In genomic region chr9:67024889-67025692, GRCm38 (mm10) we compare ENCODE assay signal across 10 mouse cellular contexts. TPM values are rescaled to one million over a fixed set of nuclear protein-coding genes. Genes with fewer than 3 reads are reported as not detected.
A peak's percentile ranks its signal among the peaks of the same experiment; 100 is the strongest.
DNase-seq lines count a peak whose midpoint lies in the region; ATAC-seq and TF ChIP-seq lines count a peak whose summit lies in the region.
"Had no signal": no experiment of that assay in that cellular context is flagged by ENCODE, and none has a peak within 500 bp of the region (broad histone marks: within the 10 kb centered on the region; RNA-seq: fewer than 3 reads in every experiment).

No protein-coding gene starts in this region.

- peak; percentile 21; the same call in 1 of the 2 replicates for ATAC-seq in lung, embryonic 16.5 days (ENCODE audit: low read depth)
- peak; percentile 94 for ATAC-seq in erythroid progenitor cell, adult 5-6 weeks (replicated peaks; ENCODE audit: low FRiP score, poor library complexity, severe bottlenecking)
- peak; percentile 97 for ATAC-seq in liver, embryonic 12.5 days
- peak; percentile 75 for ATAC-seq in stomach, postnatal 0 days (ENCODE audit: low FRiP score, low TSS enrichment)
- ATAC-seq in midbrain, postnatal 0 days (ENCODE audit: low FRiP score): no peak

- H3K4me3 ChIP-seq in lung, embryonic 16.5 days (ENCODE audit: low read length): no peak overlapping the region
- H3K4me3 ChIP-seq in liver, embryonic 12.5 days: peak overlapping the region; percentile 22; the same call in 1 of the 2 replicates
- H3K4me3 ChIP-seq in stomach, postnatal 0 days (ENCODE audit: low read depth, low read length): no peak overlapping the region
- no peak overlapping the region for H3K4me3 ChIP-seq in midbrain, postnatal 0 days (ENCODE audit: low read depth, low read length)
- H3K4me3 ChIP-seq: midbrain, embryonic 12.5 days had no signal

- no peaks in the 10 kb centered on the region for H3K27me3 ChIP-seq in lung, embryonic 16.5 days (ENCODE audit: control insufficient read depth, insufficient read depth, low read depth, low read length)
- H3K27me3 ChIP-seq in liver, embryonic 12.5 days (replicated peaks): no peaks in the 10 kb centered on the region
- no peaks in the 10 kb centered on the region for H3K27me3 ChIP-seq in stomach, postnatal 0 days (ENCODE audit: control insufficient read depth, insufficient read depth, low read length)
- H3K27me3 ChIP-seq in midbrain, postnatal 0 days (ENCODE audit: insufficient read depth, low read length): no peaks in the 10 kb centered on the region
- H3K27me3 ChIP-seq: midbrain, embryonic 12.5 days had no signal

- no peak for TF ChIP-seq EP300 in stomach, postnatal 0 days (optimal IDR thresholded peaks at IDR 0.05)

- no peak for DNase-seq in lung, postnatal 25 days (ENCODE audit: low spot score)
- no peak for DNase-seq in stomach, postnatal 0 days (ENCODE audit: low spot score)
- DNase-seq in frontal cortex, adult 2 months (ENCODE audit: extremely low spot score in 1 of 2, low spot score in 1 of 2): no peak
- DNase-seq in testis, postnatal 14 days (ENCODE audit: low spot score): no peak
- DNase-seq in midbrain, postnatal 0 days (ENCODE audit: low spot score): no peak
- DNase-seq: thymus, postnatal 14 days had no signal

- no peak overlapping the region for H3K9ac ChIP-seq in lung, embryonic 16.5 days (ENCODE audit: low read length)
- H3K9ac ChIP-seq in liver, embryonic 12.5 days: peak overlapping the region; percentile 66
- no peak overlapping the region for H3K9ac ChIP-seq in stomach, postnatal 0 days (ENCODE audit: low read length)
- no peak overlapping the region for H3K9ac ChIP-seq in midbrain, postnatal 0 days (replicated peaks; ENCODE audit: low read length, poor library complexity, severe bottlenecking)
- H3K9ac ChIP-seq: midbrain, embryonic 12.5 days had no signal

- H3K4me2 ChIP-seq in lung, embryonic 16.5 days (ENCODE audit: low read depth, low read length): no peak overlapping the region
- peak overlapping the region; percentile 69 for H3K4me2 ChIP-seq in liver, embryonic 12.5 days
- no peak overlapping the region for H3K4me2 ChIP-seq in stomach, postnatal 0 days (replicated peaks; ENCODE audit: low read depth)
- no peak overlapping the region for H3K4me2 ChIP-seq in midbrain, postnatal 0 days (ENCODE audit: low read depth, low read length, poor library complexity, severe bottlenecking)
- H3K4me2 ChIP-seq: midbrain, embryonic 12.5 days had no signal

- no peak for TF ChIP-seq CTCF in stomach, postnatal 0 days (IDR thresholded peaks at IDR 0.05; ENCODE audit: low read depth)
- no peak for TF ChIP-seq CTCF in midbrain, postnatal 0 days (IDR thresholded peaks at IDR 0.05)

- WGBS in lung, embryonic 16.5 days: 49% methylated on average over 17 of the region's 17 CpGs
- 24% methylated on average over 17 of the region's 17 CpGs for WGBS in liver, embryonic 12.5 days (ENCODE audit: insufficient replicate concordance)
- 59% methylated on average over 17 of the region's 17 CpGs for WGBS in stomach, postnatal 0 days
- WGBS in midbrain, postnatal 0 days: 93% methylated on average over 17 of the region's 17 CpGs

- no peaks in the 10 kb centered on the region for H3K9me3 ChIP-seq in lung, embryonic 16.5 days (ENCODE audit: control insufficient read depth, low read length)
- H3K9me3 ChIP-seq in liver, embryonic 12.5 days (replicated peaks): no peaks in the 10 kb centered on the region
- no peaks in the 10 kb centered on the region for H3K9me3 ChIP-seq in stomach, postnatal 0 days (ENCODE audit: control insufficient read depth, low read length)
- H3K9me3 ChIP-seq in midbrain, postnatal 0 days (ENCODE audit: low read length): no peaks in the 10 kb centered on the region
- H3K9me3 ChIP-seq: midbrain, embryonic 12.5 days had no signal

- peaks cover 44% of the 10 kb centered on the region for H3K36me3 ChIP-seq in lung, embryonic 16.5 days (ENCODE audit: control insufficient read depth, insufficient read depth, low read length)
- peaks cover 93% of the 10 kb centered on the region for H3K36me3 ChIP-seq in liver, embryonic 12.5 days
- H3K36me3 ChIP-seq in stomach, postnatal 0 days (ENCODE audit: control insufficient read depth, insufficient read depth, low read length): peaks cover 40% of the 10 kb centered on the region
- peaks cover 48% of the 10 kb centered on the region for H3K36me3 ChIP-seq in midbrain, postnatal 0 days (ENCODE audit: insufficient read depth, low read length)

- H3K4me1 ChIP-seq in lung, embryonic 16.5 days (replicated peaks; ENCODE audit: control insufficient read depth, insufficient read depth, low read length): peaks cover 12% of the 10 kb centered on the region
- H3K4me1 ChIP-seq in liver, embryonic 12.5 days: peaks cover 62% of the 10 kb centered on the region
- H3K4me1 ChIP-seq in stomach, postnatal 0 days (replicated peaks; ENCODE audit: control insufficient read depth, insufficient read depth): no peaks in the 10 kb centered on the region; the same call in 1 of the 2 replicates
- no peaks in the 10 kb centered on the region for H3K4me1 ChIP-seq in midbrain, postnatal 0 days (ENCODE audit: insufficient read depth, low read length)
- H3K4me1 ChIP-seq: midbrain, embryonic 12.5 days had no signal

- H3K27ac ChIP-seq in lung, embryonic 16.5 days (ENCODE audit: low read length): no peak overlapping the region
- peak overlapping the region; percentile 95 for H3K27ac ChIP-seq in liver, embryonic 12.5 days
- no peak overlapping the region for H3K27ac ChIP-seq in stomach, postnatal 0 days (replicated peaks)
- no peak overlapping the region for H3K27ac ChIP-seq in midbrain, postnatal 0 days (ENCODE audit: low read depth, low read length)
- H3K27ac ChIP-seq: midbrain, embryonic 12.5 days had no signal

RNA-seq across cellular contexts. Expression of gene Tpm1, which starts 24.1 kb away (rescaled TPM):
- polyA plus RNA-seq in lung, embryonic 16.5 days (2015; fragmentation: Nextera tagmentation; extraction: Ambion mirVana): 758 and 782 TPM in 2 replicates
- total RNA-seq in erythroid progenitor cell, adult 5-6 weeks (2015; ENCODE audit: low replicate concordance): 53.7 and 60.2 TPM in 2 replicates
- total RNA-seq in erythroid progenitor cell, adult 5-6 weeks (2017; ENCODE audit: low replicate concordance): 68.7 and 75.5 TPM in 2 replicates
- polyA plus RNA-seq in liver, embryonic 12.5 days (2016; fragmentation: Nextera tagmentation; extraction: Ambion mirVana): 214 and 225 TPM in 2 replicates
- polyA plus RNA-seq in stomach, postnatal 0 days (2015; fragmentation: Nextera tagmentation; extraction: Ambion mirVana): 1,738 and 2,538 TPM in 2 replicates
- polyA plus RNA-seq in frontal cortex, adult 2 months (2012; rRNA removed): 265 and 280 TPM in 2 replicates
- total RNA-seq in midbrain, postnatal 0 days (2014; rRNA removed): 124 and 147 TPM in 2 replicates
- polyA plus RNA-seq in midbrain, postnatal 0 days (2015; fragmentation: Nextera tagmentation; extraction: Ambion mirVana): 162 and 177 TPM in 2 replicates

RNA-seq across cellular contexts. Expression of gene Lactb, which starts 49.8 kb away (rescaled TPM):
- polyA plus RNA-seq in lung, embryonic 16.5 days (2015; fragmentation: Nextera tagmentation; extraction: Ambion mirVana): 6.0 and 7.0 TPM in 2 replicates
- 8.8 and 18.7 TPM in 2 replicates for total RNA-seq in erythroid progenitor cell, adult 5-6 weeks (2015; ENCODE audit: low replicate concordance)
- total RNA-seq in erythroid progenitor cell, adult 5-6 weeks (2017; ENCODE audit: low replicate concordance): 7.7 and 12.5 TPM in 2 replicates
- 8.9 and 9.4 TPM in 2 replicates for polyA plus RNA-seq in liver, embryonic 12.5 days (2016; fragmentation: Nextera tagmentation; extraction: Ambion mirVana)
- 11.8 and 12.2 TPM in 2 replicates for polyA plus RNA-seq in stomach, postnatal 0 days (2015; fragmentation: Nextera tagmentation; extraction: Ambion mirVana)
- polyA plus RNA-seq in frontal cortex, adult 2 months (2012; rRNA removed): 20.4 and 21.0 TPM in 2 replicates
- 18.6 and 18.8 TPM in 2 replicates for total RNA-seq in midbrain, postnatal 0 days (2014; rRNA removed)
- 9.6 and 12.9 TPM in 2 replicates for polyA plus RNA-seq in midbrain, postnatal 0 days (2015; fragmentation: Nextera tagmentation; extraction: Ambion mirVana)
